Mouse (Mus musculus): ENCODE measurements at regions not wholly inside any gene's neighbourhood (a gene's known extent, or its start where the extent isn't known, plus 50 kb on each side); places are given as distances from the start of the nearest gene placed in this dataset.
"Not testable (repeated sequence)": the region's sequence is repeated elsewhere in the genome, so short reads cannot be mapped to it uniquely, and the experiment has no call there.

DNA sequence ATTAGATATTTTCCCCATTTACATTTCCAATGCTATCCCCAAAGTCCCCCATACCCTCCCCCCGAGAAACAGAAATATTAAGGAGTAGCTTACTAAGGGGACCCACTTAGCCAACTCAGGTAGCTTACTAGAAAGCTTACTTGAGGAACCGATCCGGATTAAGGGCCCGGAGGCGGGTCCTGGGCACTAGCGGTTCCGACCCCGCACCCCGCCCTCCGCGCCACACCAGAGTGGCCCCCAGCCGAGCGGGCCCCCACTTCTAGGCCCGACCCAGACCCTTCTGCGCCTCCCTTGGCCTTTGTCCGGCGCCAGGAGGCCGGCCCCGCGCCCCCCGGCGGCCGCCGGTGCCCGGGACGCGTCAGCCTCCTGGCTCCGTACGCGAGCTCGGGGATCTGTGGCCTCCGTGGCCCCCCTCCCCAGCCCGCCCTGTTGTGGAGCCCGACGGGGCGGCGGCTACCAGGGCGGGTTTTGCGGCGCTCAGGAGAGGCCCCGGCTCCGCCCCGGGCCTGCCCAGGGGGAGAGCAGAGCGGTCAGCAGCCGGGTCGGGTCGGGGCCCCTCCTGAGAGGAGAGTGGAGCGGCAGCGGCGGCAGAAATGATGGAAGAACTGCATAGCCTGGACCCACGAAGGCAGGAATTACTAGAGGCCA, 106.5 kb downstream of the Zfp600 start:
- peak overlapping the region; percentile 31 for H3K4me3 ChIP-seq (ENCODE audit: low read depth, low read length)
- not testable (repeated sequence) for H3K4me1 ChIP-seq (replicated peaks; ENCODE audit: control insufficient read depth, insufficient read depth, low read length); H3K36me3 ChIP-seq (ENCODE audit: control insufficient read depth, insufficient read depth, low read length); H3K9me3 ChIP-seq (ENCODE audit: control insufficient read depth, low read length); H3K27me3 ChIP-seq (ENCODE audit: control insufficient read depth, insufficient read depth, low read length); H3K27ac ChIP-seq (ENCODE audit: low read depth, low read length)
- ATAC-seq (replicated peaks; ENCODE audit: low FRiP score), result peak; percentile 95
- WGBS, result 4% methylated on average over 27 of the region's 51 CpGs
- H3K9ac ChIP-seq (ENCODE audit: low read length), result 0 out of 2 replicates have a peak overlapping the region, but pooled peaks have one; percentile 35
- peak; percentile 50 for DNase-seq (ENCODE audit: low spot score)
- peak overlapping the region; percentile 41 for H3K4me2 ChIP-seq (ENCODE audit: low read depth, low read length, severe bottlenecking)

GRCm38 (mm10) chr4:146263790-146264189, 107.2 kb downstream of the Zfp600 start:
- not testable (repeated sequence) for H3K4me1 ChIP-seq (replicated peaks; ENCODE audit: control insufficient read depth, insufficient read depth, low read length); ATAC-seq (replicated peaks; ENCODE audit: low FRiP score); H3K4me3 ChIP-seq (ENCODE audit: low read depth, low read length); H3K36me3 ChIP-seq (ENCODE audit: control insufficient read depth, insufficient read depth, low read length); H3K27ac ChIP-seq (ENCODE audit: low read depth, low read length); DNase-seq (ENCODE audit: low spot score); H3K9ac ChIP-seq (ENCODE audit: low read length); H3K4me2 ChIP-seq (ENCODE audit: low read depth, low read length, severe bottlenecking); H3K27me3 ChIP-seq (ENCODE audit: control insufficient read depth, insufficient read depth, low read length); H3K9me3 ChIP-seq (ENCODE audit: control insufficient read depth, low read length)
- WGBS, result 47% methylated on average over 2 of the region's 5 CpGs

GRCm38 (mm10) chr4:146270119-146270747, 113.6 kb downstream of the Zfp600 start:
- H3K9me3 ChIP-seq (ENCODE audit: control insufficient read depth, low read length); H3K4me2 ChIP-seq (ENCODE audit: low read depth, low read length, severe bottlenecking); H3K27me3 ChIP-seq (ENCODE audit: control insufficient read depth, insufficient read depth, low read length); H3K27ac ChIP-seq (ENCODE audit: low read depth, low read length); DNase-seq (ENCODE audit: low spot score); H3K4me1 ChIP-seq (replicated peaks; ENCODE audit: control insufficient read depth, insufficient read depth, low read length); ATAC-seq (replicated peaks; ENCODE audit: low FRiP score); H3K36me3 ChIP-seq (ENCODE audit: control insufficient read depth, insufficient read depth, low read length); H3K9ac ChIP-seq (ENCODE audit: low read length); H3K4me3 ChIP-seq (ENCODE audit: low read depth, low read length): not testable (repeated sequence)
- WGBS, result no CpG with 5 or more reads among the region's 14 CpGs

All from forebrain, embryonic 11.5 days (tissue).